Mouse (Mus musculus) midbrain, embryonic 11.5 days (tissue): ENCODE measurements around the gene Pex5l. TPM values are rescaled to one million over a fixed set of nuclear protein-coding genes. Genes with fewer than 3 reads are reported as not detected.
A peak's percentile ranks its signal among the peaks of the same experiment; 100 is the strongest.

Experiments
- ATAC-seq: fragments of 200-750 bp; cut with Nextera tagmentation; 2 replicates; pipeline ENCODE4 v1.8.0; 2017; ENCODE audit warnings: moderate TSS enrichment, moderate library complexity; ENCODE audit not compliant: low FRiP score
- DNase-seq: peaks from one replicate; pipeline ENCODE4 v3.0.0; 2015; ENCODE audit warnings: low spot score; ENCODE audit errors: missing footprints
- H3K27ac ChIP-seq: fragments of 300-500 bp; sonication (generic); 2 replicates; pipeline ENCODE4 v1.5.1; 2014; ENCODE audit warnings: low read depth, low read length
- H3K27me3 ChIP-seq: fragments of 300-500 bp; sonication (generic); 2 replicates; pipeline ENCODE4 v1.6.1; 2014; ENCODE audit warnings: mild to moderate bottlenecking, low read length, moderate library complexity, mixed read lengths; ENCODE audit not compliant: control insufficient read depth, insufficient read depth
- H3K36me3 ChIP-seq: fragments of 300-500 bp; sonication (generic); 2 replicates; pipeline ENCODE4 v1.6.1; 2014; ENCODE audit warnings: mild to moderate bottlenecking, low read length, moderate library complexity, mixed read lengths; ENCODE audit not compliant: control insufficient read depth, insufficient read depth
- H3K4me1 ChIP-seq: fragments of 300-500 bp; sonication (generic); 2 replicates; pipeline ENCODE4 v1.6.1; 2014; ENCODE audit warnings: low read length; ENCODE audit not compliant: control insufficient read depth, insufficient read depth
- H3K4me2 ChIP-seq: fragments of 300-500 bp; sonication (generic); 2 replicates; pipeline ENCODE4 v1.6.1; 2014; ENCODE audit warnings: mild to moderate bottlenecking, moderate library complexity
- H3K4me3 ChIP-seq: fragments of 300-500 bp; sonication (generic); 2 replicates; pipeline ENCODE4 v1.5.1; 2014; ENCODE audit warnings: low read depth, low read length
- H3K9ac ChIP-seq: fragments of 300-500 bp; sonication (generic); 2 replicates; pipeline ENCODE4 v1.6.1; 2014; ENCODE audit warnings: low read length
- H3K9me3 ChIP-seq: fragments of 300-500 bp; sonication (generic); 2 replicates; pipeline ENCODE4 v1.6.1; 2016; ENCODE audit warnings: low read length; ENCODE audit not compliant: control insufficient read depth
- WGBS: fragments of 180-500 bp; shearing (Covaris S2); extraction: QIAGEN DNeasy Blood & Tissue Kit; methylation state at CpG from one replicate; pipeline ENCODE4 v1.1.7; 2014; 5-methylcytosine and 5-hydroxymethylcytosine counted together
- polyA plus RNA-seq: library from polyadenylated mRNA; unstranded; fragments of >200 nt; fragmentation: Nextera tagmentation; extraction: Ambion mirVana; gene quantifications from 2 replicates; pipeline ENCODE4 v1.2.1, GENCODE M21; 2014

Pex5l gene
- polyA plus RNA-seq, 1 experiment from 2014 or later, result 1.9 TPM

DNA sequence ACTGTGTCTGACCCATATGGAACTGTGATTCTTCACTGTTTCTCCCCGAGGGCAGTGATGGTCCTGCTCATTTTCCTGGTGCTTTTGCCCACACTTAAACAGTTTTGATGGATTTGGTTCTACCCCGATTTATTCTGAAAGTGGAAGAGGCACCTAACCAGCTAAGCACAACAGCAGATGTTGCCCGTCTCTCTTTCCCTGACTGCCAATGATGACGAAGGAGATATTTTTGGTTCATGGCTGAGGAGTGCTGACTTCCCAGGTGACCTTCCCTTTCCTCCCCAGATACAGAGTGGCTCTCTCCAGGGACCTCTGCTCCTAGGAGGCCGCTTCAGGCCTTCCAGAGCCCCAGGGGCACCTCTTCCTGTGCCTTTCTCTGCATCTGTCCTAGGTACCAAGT is 155.2 kb downstream of the Pex5l start:
- Histone ChIP-seq H3K4me3 (no peak overlapping the region), H3K4me2 (no peak overlapping the region), H3K4me1 (no peaks in the 10 kb centered on the region), H3K27ac (no peak overlapping the region), H3K9me3 (no peaks in the 10 kb centered on the region), H3K36me3 (no peaks in the 10 kb centered on the region), H3K27me3 (no peaks in the 10 kb centered on the region), H3K9ac (no peak overlapping the region)
- DNase-seq (no peak), ATAC-seq (no peak)
- 83% methylated on average over 5 of the region's 5 CpGs for WGBS

DNA sequence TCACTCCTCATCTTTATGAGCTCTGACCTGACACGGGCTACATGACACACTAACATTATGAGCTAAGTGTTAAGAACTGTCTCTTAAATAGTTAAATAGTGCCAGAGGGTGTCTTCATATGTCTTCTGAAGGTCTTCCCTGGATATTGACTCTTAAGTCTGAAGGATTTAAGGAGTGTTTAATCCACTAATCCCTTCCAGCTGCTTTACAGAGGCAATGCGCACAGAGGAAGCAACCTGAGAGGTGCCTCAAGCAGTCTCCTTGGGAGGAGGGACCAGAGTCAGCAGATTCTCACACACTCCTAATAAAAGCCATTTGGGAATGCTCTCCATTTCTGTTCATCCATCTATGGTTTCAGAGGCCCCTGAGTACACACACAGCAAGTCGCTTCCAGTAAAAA is 157.9 kb downstream of the Pex5l start:
- WGBS, result 52% methylated on average over 3 of the region's 3 CpGs
- Histone ChIP-seq H3K9ac (no peak overlapping the region), H3K27ac (no peak overlapping the region), H3K36me3 (no peaks in the 10 kb centered on the region), H3K27me3 (no peaks in the 10 kb centered on the region), H3K4me2 (no peak overlapping the region), H3K4me3 (no peak overlapping the region), H3K4me1 (no peaks in the 10 kb centered on the region), H3K9me3 (no peaks in the 10 kb centered on the region)
- no peak for ATAC-seq
- no peak for DNase-seq

DNA sequence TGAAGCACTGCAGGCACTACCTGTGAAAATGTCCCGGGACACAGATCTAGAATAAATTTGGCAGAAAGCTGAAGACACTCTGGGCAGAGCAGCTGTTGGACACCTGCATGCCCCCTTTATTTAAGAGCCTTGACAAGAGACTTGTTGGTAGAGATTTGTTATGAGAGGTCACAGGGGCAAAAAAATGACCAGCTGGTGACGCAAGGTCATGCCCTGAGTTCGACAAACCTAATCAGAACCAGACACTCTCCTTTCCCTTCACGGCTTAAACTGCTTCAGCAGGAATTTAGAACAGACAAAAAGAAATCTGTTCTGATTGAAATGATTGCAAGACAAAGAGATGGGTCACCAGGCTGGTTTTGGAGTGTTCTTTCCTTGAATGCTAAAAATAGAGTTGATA is 163.1 kb downstream of the Pex5l start:
- no peak overlapping the region for H3K4me2 ChIP-seq
- no peak overlapping the region for H3K4me3 ChIP-seq
- no peak for DNase-seq
- H3K9me3 ChIP-seq, result no peaks in the 10 kb centered on the region
- H3K27me3 ChIP-seq, result no peaks in the 10 kb centered on the region
- ATAC-seq, result no peak
- no peaks in the 10 kb centered on the region for H3K36me3 ChIP-seq
- no peak overlapping the region for H3K9ac ChIP-seq
- 59% methylated on average over 4 of the region's 4 CpGs for WGBS
- H3K27ac ChIP-seq, result no peak overlapping the region
- H3K4me1 ChIP-seq, result no peaks in the 10 kb centered on the region

DNA sequence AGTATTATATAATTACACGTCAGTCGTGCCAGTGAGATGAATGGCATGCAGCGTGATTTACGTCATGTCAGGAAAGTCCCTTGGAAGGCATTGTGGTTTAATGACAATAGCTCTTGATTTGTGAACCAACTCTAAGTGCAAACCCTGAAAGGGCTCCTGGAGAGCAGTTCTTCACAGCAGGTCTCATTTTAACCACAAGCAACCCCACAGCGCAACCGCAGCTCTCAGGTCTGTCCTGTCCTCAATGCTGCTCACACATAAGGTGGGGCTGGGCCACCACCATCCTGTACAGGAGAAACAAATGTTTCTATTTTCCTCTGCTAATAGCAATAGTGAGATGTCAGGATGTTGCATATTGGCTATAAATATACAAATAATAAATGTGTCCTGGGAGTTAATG is 163.8 kb downstream of the Pex5l start:
- no peak for ATAC-seq
- no peaks in the 10 kb centered on the region for H3K36me3 ChIP-seq
- H3K4me2 ChIP-seq, result no peak overlapping the region
- H3K27me3 ChIP-seq, result no peaks in the 10 kb centered on the region
- H3K4me1 ChIP-seq, result no peaks in the 10 kb centered on the region
- no peak overlapping the region for H3K4me3 ChIP-seq
- H3K9me3 ChIP-seq, result no peaks in the 10 kb centered on the region
- H3K9ac ChIP-seq, result no peak overlapping the region
- H3K27ac ChIP-seq, result no peak overlapping the region
- 50% methylated on average over 6 of the region's 6 CpGs for whole genome bisulfite sequencing
- no peak for DNase-seq

- Histone ChIP-seq H3K4me2 (no peak overlapping the region), H3K36me3 (no peaks in the 10 kb centered on the region), H3K9ac (no peak overlapping the region), H3K4me1 (no peaks in the 10 kb centered on the region), H3K9me3 (no peaks in the 10 kb centered on the region), H3K4me3 (no peak overlapping the region), H3K27ac (no peak overlapping the region), H3K27me3 (no peaks in the 10 kb centered on the region)
- ATAC-seq (no peak), DNase-seq (no peak)
- WGBS, result 100% methylated on average over 1 of the region's 1 CpGs
Measured at GRCm38 (mm10) chr3:32970257-32970656, 172.8 kb downstream of the Pex5l start.

DNA sequence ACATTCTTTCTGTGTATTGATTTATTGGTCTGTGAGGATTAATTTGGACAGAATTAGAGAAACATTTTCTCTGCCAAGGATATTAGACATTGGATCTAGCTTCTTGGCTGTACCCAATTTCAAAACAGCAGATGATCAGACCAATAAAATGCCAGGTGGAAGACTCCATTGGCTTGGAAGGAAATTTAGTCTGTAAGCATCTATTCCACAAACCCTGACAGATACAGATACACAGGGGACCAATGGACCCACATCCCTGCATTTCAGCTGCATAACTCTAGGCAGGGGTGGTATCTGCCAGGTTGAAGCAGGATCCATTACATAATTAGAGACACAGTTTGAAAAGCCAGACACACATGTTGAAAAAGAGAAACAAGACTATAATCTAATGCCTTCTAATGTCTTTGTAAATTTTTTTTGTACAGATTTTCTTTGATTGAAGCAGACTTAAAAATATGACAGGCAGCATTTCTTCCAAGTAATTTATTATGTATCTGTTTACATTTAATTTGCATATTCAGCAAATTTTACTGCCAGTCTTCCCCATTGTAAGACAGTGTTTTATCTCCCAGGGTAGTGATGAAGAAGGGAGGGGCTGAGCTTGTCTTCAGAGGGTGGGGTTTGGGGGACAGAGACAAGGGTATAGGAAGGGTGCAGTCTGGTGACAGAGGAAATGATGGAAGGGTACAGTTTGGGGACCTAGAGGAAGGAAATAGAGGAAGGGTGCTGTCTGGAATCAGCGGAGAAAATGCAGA is 174.2 kb downstream of the Pex5l start:
- H3K4me2 ChIP-seq, result no peak overlapping the region
- no peaks in the 10 kb centered on the region for H3K4me1 ChIP-seq
- no peaks in the 10 kb centered on the region for H3K36me3 ChIP-seq
- ATAC-seq, result no peak
- 88% methylated on average over 1 of the region's 1 CpGs for WGBS
- no peak overlapping the region for H3K27ac ChIP-seq
- H3K9ac ChIP-seq, result no peak overlapping the region
- H3K9me3 ChIP-seq, result no peaks in the 10 kb centered on the region
- no peaks in the 10 kb centered on the region for H3K27me3 ChIP-seq
- no peak for DNase-seq
- H3K4me3 ChIP-seq, result no peak overlapping the region

DNA sequence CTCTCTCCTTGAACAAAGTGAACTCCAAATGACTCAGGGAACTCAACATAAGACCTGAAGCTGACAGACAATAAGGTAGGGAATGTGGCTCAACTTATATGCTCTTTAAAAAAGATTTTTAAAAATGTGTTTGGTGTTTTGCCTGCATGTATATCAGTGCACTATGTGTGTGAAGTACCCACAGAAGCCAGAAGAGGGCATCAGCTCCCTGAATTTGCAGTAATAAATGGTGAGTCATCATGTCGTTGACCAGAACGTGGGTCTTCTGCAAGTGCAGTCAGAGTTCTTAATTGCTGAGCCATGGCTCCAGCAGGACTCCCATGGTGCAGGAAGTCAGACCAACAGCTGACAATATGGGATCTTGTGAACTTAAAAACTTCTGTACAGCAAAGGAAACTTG is 177.5 kb downstream of the Pex5l start:
- ATAC-seq (peak; percentile 27; the same call in 1 of the 2 replicates), DNase-seq (peak; percentile 94)
- WGBS, result 3% methylated on average over 2 of the region's 2 CpGs

GRCm38 (mm10) chr3:32961494-32961893 is 181.6 kb downstream of the Pex5l start:
- H3K36me3 ChIP-seq, result no peaks in the 10 kb centered on the region
- no peaks in the 10 kb centered on the region for H3K9me3 ChIP-seq
- no peak overlapping the region for H3K9ac ChIP-seq
- no peak for DNase-seq
- H3K4me1 ChIP-seq, result no peaks in the 10 kb centered on the region
- H3K27me3 ChIP-seq, result no peaks in the 10 kb centered on the region
- H3K4me2 ChIP-seq, result no peak overlapping the region
- H3K27ac ChIP-seq, result no peak overlapping the region
- WGBS, result 94% methylated on average over 3 of the region's 3 CpGs
- H3K4me3 ChIP-seq, result no peak overlapping the region
- no peak for ATAC-seq

More for the DNA sequence above, 177.5 kb downstream of the Pex5l start:
- Histone ChIP-seq H3K9ac (no peak overlapping the region), H3K27me3 (no peaks in the 10 kb centered on the region), H3K36me3 (no peaks in the 10 kb centered on the region), H3K4me1 (no peaks in the 10 kb centered on the region), H3K4me2 (no peak overlapping the region), H3K4me3 (no peak overlapping the region), H3K27ac (no peak overlapping the region), H3K9me3 (no peaks in the 10 kb centered on the region)

GRCm38 (mm10) chr3:32951382-32951781 is 191.7 kb downstream of the Pex5l start:
- Histone ChIP-seq H3K4me3 (no peak overlapping the region), H3K4me2 (no peak overlapping the region), H3K9me3 (no peaks in the 10 kb centered on the region), H3K4me1 (no peaks in the 10 kb centered on the region), H3K9ac (no peak overlapping the region), H3K27ac (no peak overlapping the region), H3K36me3 (no peaks in the 10 kb centered on the region), H3K27me3 (no peaks in the 10 kb centered on the region)
- 13% methylated on average over 1 of the region's 1 CpGs for WGBS
- ATAC-seq (no peak), DNase-seq (no peak)
